Mouse (Mus musculus) limb, embryonic 11.5 days (tissue): Measurements from ENCODE around the gene Gba2. TPM values are rescaled to one million over a fixed set of nuclear protein-coding genes. Genes with fewer than 3 reads are reported as not detected.

Source experiments
- polyA plus RNA-seq: library from polyadenylated mRNA; unstranded; fragments of >200 nt; fragmentation: Nextera tagmentation; extraction: Ambion mirVana; gene quantifications from 2 replicates; pipeline ENCODE4 v1.2.1, GENCODE M21; 2014

The Gba2 gene
- polyA plus RNA-seq, 1 experiment from 2014 or later = 20.7 TPM

Other genes starting within 250 kb of the Gba2 start
- 3.5 and 4.5 TPM in 2 replicates for gene Rusc2, start 196.9 kb downstream of the Gba2 start, polyA plus RNA-seq
- 0.14 TPM in 1 of 2 replicates, not detected in the other for gene Fam166b, start 149.7 kb downstream of the Gba2 start, polyA plus RNA-seq
- 9.8 TPM in 2 replicates for gene Tesk1, start 136.9 kb downstream of the Gba2 start, polyA plus RNA-seq
- gene Cd72, start 124.2 kb downstream of the Gba2 start, polyA plus RNA-seq = 2.4 and 4.0 TPM in 2 replicates
- gene Sit1, start 95.1 kb downstream of the Gba2 start, polyA plus RNA-seq = not detected in 2 replicates
- gene Ccdc107, start 86.0 kb downstream of the Gba2 start, polyA plus RNA-seq = 58.3 and 58.9 TPM in 2 replicates
- gene Arhgef39, start 79.2 kb downstream of the Gba2 start, polyA plus RNA-seq = 45.6 and 48.2 TPM in 2 replicates
- gene Car9, start 71.9 kb downstream of the Gba2 start, polyA plus RNA-seq = 0.65 and 1.1 TPM in 2 replicates
- gene Tpm2, start 55.1 kb downstream of the Gba2 start, polyA plus RNA-seq = 104 and 110 TPM in 2 replicates
- 39.4 and 43.3 TPM in 2 replicates for gene Creb3, start 16.5 kb downstream of the Gba2 start, polyA plus RNA-seq
- 39.1 and 39.5 TPM in 2 replicates for gene Tln1, start 16.2 kb downstream of the Gba2 start, polyA plus RNA-seq
- 32.6 and 34.1 TPM in 2 replicates for gene Rgp1, start 158 bp downstream of the Gba2 start, polyA plus RNA-seq
- 2.3 TPM in 1 of 2 replicates, not detected in the other for gene Msmp, start 5.6 kb upstream of the Gba2 start, polyA plus RNA-seq
- 7.9 and 8.1 TPM in 2 replicates for gene Npr2, start 53.1 kb upstream of the Gba2 start, polyA plus RNA-seq
- 0.89 and 1.1 TPM in 2 replicates for gene Spag8, start 74.7 kb upstream of the Gba2 start, polyA plus RNA-seq
- 71.4 and 73.9 TPM in 2 replicates for gene Hint2, start 77.6 kb upstream of the Gba2 start, polyA plus RNA-seq
- gene Tmem8b, start 90.1 kb upstream of the Gba2 start, polyA plus RNA-seq = 2.7 and 2.8 TPM in 2 replicates
- gene Fam221b, start 90.3 kb upstream of the Gba2 start, polyA plus RNA-seq = 2.6 and 3.0 TPM in 2 replicates
- not detected in 2 replicates for gene Olfr70, start 121.9 kb upstream of the Gba2 start, polyA plus RNA-seq
- not detected in 2 replicates for gene Olfr71, start 131.4 kb upstream of the Gba2 start, polyA plus RNA-seq
- gene Hrct1, start 148.3 kb upstream of the Gba2 start, polyA plus RNA-seq = 0.29 TPM in 1 of 2 replicates, not detected in the other
- gene Spaar, start 151.2 kb upstream of the Gba2 start, polyA plus RNA-seq = 0.20 and 0.27 TPM in 2 replicates
- not detected in 2 replicates for gene Olfr159, start 192.1 kb upstream of the Gba2 start, polyA plus RNA-seq
- gene Olfr156, start 245.0 kb upstream of the Gba2 start, polyA plus RNA-seq = 0.16 and 0.34 TPM in 2 replicates